Mouse (Mus musculus) cortical plate, adult 2 months (tissue): ENCODE results near the gene Srgap1. TPM values are rescaled to one million over a fixed set of nuclear protein-coding genes. Genes with fewer than 3 reads are reported as not detected.

ENCODE experiments used
- H3K27ac ChIP-seq: fragments of 200-500 bp; 2 replicates; pipeline ENCODE4 v1.5.1; 2012; ENCODE audit warnings: low read length, control low read depth, inconsistent platforms; ENCODE audit not compliant: insufficient read depth
- H3K4me1 ChIP-seq: fragments of 200-500 bp; 2 replicates; pipeline ENCODE4 v1.6.1; 2011; ENCODE audit warnings: low read length; ENCODE audit not compliant: control insufficient read depth, insufficient read depth
- H3K4me3 ChIP-seq: fragments of 200-500 bp; 2 replicates; pipeline ENCODE4 v1.5.1; 2011; ENCODE audit warnings: mild to moderate bottlenecking, low read length, control low read depth; ENCODE audit not compliant: insufficient read depth
- CTCF ChIP-seq: fragments of 200-500 bp; IDR thresholded peaks from 2 replicates; pipeline ENCODE4 v1.5.1; 2011; ENCODE audit warnings: mild to moderate bottlenecking, control low read depth, low read length; ENCODE audit not compliant: insufficient read depth; ENCODE audit errors: extremely low read depth
- POLR2A ChIP-seq: fragments of 200-500 bp; IDR thresholded peaks from 2 replicates; pipeline ENCODE4 v1.6.1; 2011; ENCODE audit warnings: mild to moderate bottlenecking, low read length, control low read depth; ENCODE audit not compliant: insufficient read depth; ENCODE audit errors: extremely low read depth
- polyA plus RNA-seq: library from polyadenylated mRNA; depleted of rRNA; stranded (reverse); fragments of >200 nt; gene quantifications from 2 replicates; pipeline ENCODE4 v1.2.3, GENCODE M21; 2012

The Srgap1 gene
- polyA plus RNA-seq, 1 experiment: 8.4 TPM

- H3K4me1 ChIP-seq: no peaks in the 10 kb centered on the region
- TF ChIP-seq CTCF (no peak), POLR2A (no peak)
- H3K4me3 ChIP-seq: no peak overlapping the region
- H3K27ac ChIP-seq: no peak overlapping the region
These were observed 217.3 kb downstream of the Srgap1 start for GRCm38 (mm10) chr10:121829800-121830303.

GRCm38 (mm10) chr10:121829034-121829433, 218.1 kb downstream of the Srgap1 start:
- TF ChIP-seq POLR2A: no peak
- no peak for TF ChIP-seq CTCF
- no peaks in the 10 kb centered on the region for H3K4me1 ChIP-seq
- no peak overlapping the region for H3K4me3 ChIP-seq
- no peak overlapping the region for H3K27ac ChIP-seq

- TF ChIP-seq POLR2A: no peak
- no peak for TF ChIP-seq CTCF
- Histone ChIP-seq H3K4me3 (no peak overlapping the region), H3K27ac (no peak overlapping the region), H3K4me1 (no peaks in the 10 kb centered on the region)
These were observed 224.4 kb downstream of the Srgap1 start for GRCm38 (mm10) chr10:121822674-121823073.

GRCm38 (mm10) chr10:121820846-121821245, 226.3 kb downstream of the Srgap1 start:
- no peak for TF ChIP-seq CTCF
- no peak for TF ChIP-seq POLR2A
- Histone ChIP-seq H3K4me3 (no peak overlapping the region), H3K27ac (no peak overlapping the region), H3K4me1 (no peaks in the 10 kb centered on the region)

GRCm38 (mm10) chr10:121817983-121818382, 229.1 kb downstream of the Srgap1 start:
- no peak for TF ChIP-seq CTCF
- TF ChIP-seq POLR2A: no peak
- H3K4me1 ChIP-seq: no peaks in the 10 kb centered on the region
- H3K27ac ChIP-seq: no peak overlapping the region
- H3K4me3 ChIP-seq: no peak overlapping the region

- no peaks in the 10 kb centered on the region for H3K4me1 ChIP-seq
- no peak overlapping the region for H3K27ac ChIP-seq
- no peak overlapping the region for H3K4me3 ChIP-seq
- TF ChIP-seq CTCF (no peak), POLR2A (no peak)
These were observed 239.3 kb downstream of the Srgap1 start for GRCm38 (mm10) chr10:121807771-121808170.

- TF ChIP-seq POLR2A (no peak), CTCF (no peak)
- Histone ChIP-seq H3K4me1 (no peaks in the 10 kb centered on the region), H3K27ac (no peak overlapping the region), H3K4me3 (no peak overlapping the region)
These were observed 240.3 kb downstream of the Srgap1 start for GRCm38 (mm10) chr10:121806806-121807205.

GRCm38 (mm10) chr10:121805933-121806341, 241.2 kb downstream of the Srgap1 start:
- Histone ChIP-seq H3K4me3 (no peak overlapping the region), H3K27ac (no peak overlapping the region), H3K4me1 (no peaks in the 10 kb centered on the region)
- no peak for TF ChIP-seq CTCF
- no peak for TF ChIP-seq POLR2A

- Histone ChIP-seq H3K4me1 (no peaks in the 10 kb centered on the region), H3K27ac (no peak overlapping the region), H3K4me3 (no peak overlapping the region)
- no peak for TF ChIP-seq POLR2A
- no peak for TF ChIP-seq CTCF
These were observed 242.6 kb downstream of the Srgap1 start for GRCm38 (mm10) chr10:121804551-121804950.

- Histone ChIP-seq H3K4me3 (no peak overlapping the region), H3K4me1 (no peaks in the 10 kb centered on the region), H3K27ac (no peak overlapping the region)
- TF ChIP-seq POLR2A: no peak
These were observed 247.1 kb downstream of the Srgap1 start for GRCm38 (mm10) chr10:121800041-121800440.
